In genomic region chr13:111953860-111954519, GRCm38 (mm10) we compare ENCODE assay signal across 9 mouse cellular contexts.
DNase-seq lines count a peak whose midpoint lies in the region; ATAC-seq and TF ChIP-seq lines count a peak whose summit lies in the region.
"Had no signal": no experiment of that assay in that cellular context is flagged by ENCODE, and none has a peak within 500 bp of the region (broad histone marks: within the 10 kb centered on the region; RNA-seq: fewer than 3 reads in every experiment).

No protein-coding gene starts in this region.

- no peak overlapping the region for H3K4me2 ChIP-seq in hindbrain, embryonic 13.5 days
- no peak overlapping the region for H3K4me2 ChIP-seq in hindbrain, embryonic 14.5 days (replicated peaks)
- H3K4me2 ChIP-seq in lung, postnatal 0 days (replicated peaks; ENCODE audit: low read depth, low read length), result no peak overlapping the region
- peak overlapping the region; percentile 16; the same call in 1 of the 2 replicates for H3K4me2 ChIP-seq in heart, embryonic 16.5 days (ENCODE audit: low read depth, low read length)
- H3K4me2 ChIP-seq: midbrain, embryonic 11.5 days had no signal

- no peaks in the 10 kb centered on the region for H3K27me3 ChIP-seq in hindbrain, embryonic 13.5 days
- H3K27me3 ChIP-seq in hindbrain, embryonic 14.5 days (ENCODE audit: control insufficient read depth, insufficient read depth, low read length), result no peaks in the 10 kb centered on the region
- H3K27me3 ChIP-seq in lung, postnatal 0 days (replicated peaks; ENCODE audit: insufficient read depth, low read length), result no peaks in the 10 kb centered on the region
- H3K27me3 ChIP-seq in heart, embryonic 16.5 days (ENCODE audit: control insufficient read depth, insufficient read depth, low read length), result no peaks in the 10 kb centered on the region

- TF ChIP-seq CTCF in lung, postnatal 0 days (IDR thresholded peaks at IDR 0.05), result no peak

- H3K4me1 ChIP-seq in hindbrain, embryonic 13.5 days (replicated peaks), result peaks cover 5% of the 10 kb centered on the region
- no peaks in the 10 kb centered on the region; the same call in 1 of the 2 replicates for H3K4me1 ChIP-seq in hindbrain, embryonic 14.5 days (replicated peaks; ENCODE audit: control insufficient read depth, insufficient read depth, low read length)
- 0 out of 2 replicates have a peak, but pooled peaks cover 2% of the 10 kb centered on the region for H3K4me1 ChIP-seq in lung, postnatal 0 days (ENCODE audit: insufficient read depth, low read depth, low read length)
- H3K4me1 ChIP-seq in heart, embryonic 16.5 days (ENCODE audit: control insufficient read depth, insufficient read depth, low read length), result peaks cover 5% of the 10 kb centered on the region; the same call in 1 of the 2 replicates

- peak overlapping the region; percentile 37; the same call in 1 of the 2 replicates for H3K27ac ChIP-seq in hindbrain, embryonic 13.5 days
- no peak overlapping the region for H3K27ac ChIP-seq in hindbrain, embryonic 14.5 days
- no peak overlapping the region for H3K27ac ChIP-seq in lung, postnatal 0 days (ENCODE audit: low read length)
- H3K27ac ChIP-seq in heart, embryonic 16.5 days (ENCODE audit: low read length), result peak overlapping the region; percentile 52

- no peak for TF ChIP-seq EP300 in lung, postnatal 0 days (IDR thresholded peaks at IDR 0.05)

- 63% methylated on average over 8 of the region's 8 CpGs for WGBS in hindbrain, embryonic 13.5 days
- 59% methylated on average over 8 of the region's 8 CpGs for WGBS in hindbrain, embryonic 14.5 days
- 50% methylated on average over 8 of the region's 8 CpGs for WGBS in lung, postnatal 0 days
- 57% methylated on average over 8 of the region's 8 CpGs for WGBS in heart, embryonic 16.5 days

- H3K9ac ChIP-seq in hindbrain, embryonic 13.5 days, result no peak overlapping the region
- H3K9ac ChIP-seq in hindbrain, embryonic 14.5 days, result no peak overlapping the region
- H3K9ac ChIP-seq in lung, postnatal 0 days (replicated peaks; ENCODE audit: low read depth), result no peak overlapping the region
- no peak overlapping the region for H3K9ac ChIP-seq in heart, embryonic 16.5 days (ENCODE audit: low read length)

- no peaks in the 10 kb centered on the region for H3K9me3 ChIP-seq in hindbrain, embryonic 13.5 days
- H3K9me3 ChIP-seq in hindbrain, embryonic 14.5 days (ENCODE audit: control insufficient read depth, low read length), result no peaks in the 10 kb centered on the region
- H3K9me3 ChIP-seq in lung, postnatal 0 days (ENCODE audit: low read length), result no peaks in the 10 kb centered on the region
- H3K9me3 ChIP-seq in heart, embryonic 16.5 days (replicated peaks; ENCODE audit: control insufficient read depth, low read length), result no peaks in the 10 kb centered on the region

- no peak for DNase-seq in hindbrain, embryonic 14.5 days (ENCODE audit: low spot score)
- no peak for DNase-seq in lung, postnatal 0 days (ENCODE audit: low spot score)
- DNase-seq in lung, postnatal 4 days, result no peak
- peak; percentile 38 for DNase-seq in retina, postnatal 1 day
- DNase-seq in urinary bladder, postnatal 14 days (ENCODE audit: low spot score), result no peak
- DNase-seq: liver had no signal

- no peak overlapping the region for H3K4me3 ChIP-seq in hindbrain, embryonic 13.5 days
- no peak overlapping the region for H3K4me3 ChIP-seq in hindbrain, embryonic 14.5 days (replicated peaks; ENCODE audit: low read length)
- no peak overlapping the region for H3K4me3 ChIP-seq in lung, postnatal 0 days (ENCODE audit: low read depth, low read length)
- H3K4me3 ChIP-seq in heart, embryonic 16.5 days (ENCODE audit: low read length), result no peak overlapping the region

- ATAC-seq in hindbrain, embryonic 13.5 days (ENCODE audit: low FRiP score), result no peak
- no peak for ATAC-seq in hindbrain, embryonic 14.5 days (ENCODE audit: low FRiP score)
- ATAC-seq in lung, postnatal 0 days, result peak; percentile 41; the same call in 1 of the 2 replicates
- ATAC-seq in heart, embryonic 16.5 days (replicated peaks; ENCODE audit: extremely low read depth, insufficient read depth, low FRiP score), result no peak

- H3K36me3 ChIP-seq in hindbrain, embryonic 13.5 days, result no peaks in the 10 kb centered on the region
- no peaks in the 10 kb centered on the region for H3K36me3 ChIP-seq in hindbrain, embryonic 14.5 days (replicated peaks; ENCODE audit: control insufficient read depth, insufficient read depth)
- no peaks in the 10 kb centered on the region for H3K36me3 ChIP-seq in lung, postnatal 0 days (ENCODE audit: insufficient read depth, low read length)
- H3K36me3 ChIP-seq in heart, embryonic 16.5 days (ENCODE audit: control insufficient read depth, insufficient read depth), result no peaks in the 10 kb centered on the region

Comparison
In these comparisons a context has a peak if more than half of its experiments do, and no peak if none do; other contexts are left out.
1. H3K27ac ChIP-seq: peak in hindbrain, embryonic 13.5 days (single experiment) and heart, embryonic 16.5 days (single experiment); none in hindbrain, embryonic 14.5 days (single experiment) and lung, postnatal 0 days (single experiment).